Mouse (Mus musculus) olfactory bulb, adult 2 months (tissue): Measurements from ENCODE around the gene Akt1.

Experiments
- CTCF ChIP-seq: fragments of 200-500 bp; IDR thresholded peaks from 2 replicates; pipeline ENCODE4 v1.5.1; 2012; ENCODE audit warnings: low read depth, mild to moderate bottlenecking, low read length, moderate library complexity; ENCODE audit not compliant: insufficient read depth
- POLR2A ChIP-seq: fragments of 200-500 bp; IDR thresholded peaks from 2 replicates; pipeline ENCODE4 v1.6.1; 2012; ENCODE audit warnings: mild to moderate bottlenecking, low read depth, low read length, moderate library complexity; ENCODE audit not compliant: insufficient read depth

DNA sequence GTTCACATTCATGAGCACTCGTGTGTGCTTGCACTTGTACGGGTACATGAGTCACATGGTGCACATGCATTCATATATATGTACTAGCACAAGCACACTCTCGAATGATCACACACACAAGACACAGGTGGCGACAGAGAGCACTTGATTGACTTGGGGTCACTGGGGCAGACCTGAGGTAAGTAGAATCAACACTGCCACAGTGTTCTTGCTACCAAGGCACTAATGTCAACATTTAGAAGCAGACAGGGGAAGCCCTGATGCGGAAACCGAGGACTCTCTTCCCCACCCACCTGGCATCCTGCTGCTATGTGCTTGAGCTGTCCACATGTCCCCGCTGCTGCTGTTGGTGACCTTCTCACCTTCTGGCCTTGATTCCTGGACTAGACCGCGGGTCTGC is 41.0 kb downstream of the Akt1 start:
- no peak for TF ChIP-seq POLR2A
- no peak for TF ChIP-seq CTCF
